8 mouse cellular contexts compared by ENCODE assay signal in the genomic region with DNA sequence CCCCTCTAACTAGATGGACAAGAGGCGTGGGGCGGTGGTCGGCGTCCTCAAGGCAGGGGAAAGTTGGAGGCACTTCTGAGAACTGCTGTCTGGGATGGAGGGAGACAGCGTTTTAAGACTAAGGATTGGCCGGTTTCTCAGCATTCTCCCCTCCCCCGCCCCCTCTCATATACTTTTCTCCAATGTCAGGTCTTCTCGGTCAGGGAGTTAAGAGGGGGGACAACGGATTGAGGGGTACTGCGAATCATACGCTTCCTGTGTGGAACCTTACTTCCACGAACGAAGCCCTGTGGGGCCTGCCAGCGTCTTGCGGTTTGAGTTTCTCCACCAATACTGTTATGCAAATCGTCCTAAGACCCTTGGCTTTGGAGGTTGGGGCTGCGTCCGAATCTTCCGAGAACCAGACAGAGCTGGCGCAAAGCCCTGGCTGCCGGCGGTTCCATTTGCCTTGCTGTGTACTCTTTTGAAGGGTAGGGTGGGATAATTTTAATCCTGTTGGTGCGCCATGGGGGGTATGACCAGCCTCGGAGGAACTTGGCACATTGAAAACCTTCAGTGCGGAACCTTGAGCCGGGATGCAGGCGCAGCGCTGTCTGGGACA. TPM values are rescaled to one million over a fixed set of nuclear protein-coding genes. Genes with fewer than 3 reads are reported as not detected.
A peak's percentile ranks its signal among the peaks of the same experiment; 100 is the strongest.
DNase-seq lines count a peak whose midpoint lies in the region; ATAC-seq and TF ChIP-seq lines count a peak whose summit lies in the region.

No protein-coding gene starts in this region.

- H3K4me2 ChIP-seq in lung, embryonic 16.5 days (ENCODE audit: low read depth, low read length), result peak overlapping the region; percentile 100

- peak; percentile 14 for ATAC-seq in lung, embryonic 16.5 days (ENCODE audit: low read depth)
- ATAC-seq in monocyte, adult 5-6 weeks (replicated peaks; ENCODE audit: insufficient number of reproducible peaks, low FRiP score, low TSS enrichment, poor library complexity, severe bottlenecking), result no peak

- peaks cover 5% of the 10 kb centered on the region for H3K4me1 ChIP-seq in kidney, adult 2 months (ENCODE audit: control insufficient read depth, insufficient read depth, low read length)
- peaks cover 7% of the 10 kb centered on the region; the same call in 1 of the 2 replicates for H3K4me1 ChIP-seq in lung, embryonic 16.5 days (replicated peaks; ENCODE audit: control insufficient read depth, insufficient read depth, low read length)

- H3K36me3 ChIP-seq in kidney, adult 2 months (ENCODE audit: control insufficient read depth, insufficient read depth, low read length), result no peaks in the 10 kb centered on the region
- no peaks in the 10 kb centered on the region for H3K36me3 ChIP-seq in lung, embryonic 16.5 days (ENCODE audit: control insufficient read depth, insufficient read depth, low read length)

- H3K9me3 ChIP-seq in lung, embryonic 16.5 days (ENCODE audit: control insufficient read depth, low read length), result no peaks in the 10 kb centered on the region

- TF ChIP-seq POLR2A in kidney, adult 2 months (IDR thresholded peaks at IDR 0.05; ENCODE audit: low read depth, low read length), result no peak

- under 1% methylated on average over 28 of the region's 28 CpGs for WGBS in kidney, adult 2 months
- WGBS in lung, embryonic 16.5 days, result 2% methylated on average over 28 of the region's 28 CpGs

- H3K4me3 ChIP-seq in kidney, adult 2 months (ENCODE audit: insufficient read depth, low read depth, low read length), result peak overlapping the region; percentile 93
- H3K4me3 ChIP-seq in lung, embryonic 16.5 days (ENCODE audit: low read length), result peak overlapping the region; percentile 76

- H3K27ac ChIP-seq in kidney, adult 2 months (ENCODE audit: insufficient read depth, low read depth, low read length), result peak overlapping the region; percentile 89
- no peak overlapping the region for H3K27ac ChIP-seq in lung, embryonic 16.5 days (ENCODE audit: low read length)

- peak overlapping the region; percentile 74 for H3K9ac ChIP-seq in lung, embryonic 16.5 days (ENCODE audit: low read length)

- no peaks in the 10 kb centered on the region for H3K27me3 ChIP-seq in kidney, adult 2 months (replicated peaks; ENCODE audit: control insufficient read depth, insufficient read depth, low read length)
- H3K27me3 ChIP-seq in lung, embryonic 16.5 days (ENCODE audit: control insufficient read depth, insufficient read depth, low read depth, low read length), result peaks cover 12% of the 10 kb centered on the region

- DNase-seq in layer of hippocampus, postnatal 10 days (ENCODE audit: low spot score in 2 of 2), result peak; percentile 10 to 16
- DNase-seq in layer of hippocampus, adult 8-10 months (ENCODE audit: low spot score in 2 of 2), result no peak
- peak; percentile 57 for DNase-seq in embryo, embryonic 10 days (ENCODE audit: low spot score)
- peak; percentile 28 for DNase-seq in heart, adult 8-10 months (ENCODE audit: low spot score)
- peak; percentile 72 for DNase-seq in kidney, adult 2 months
- peak; percentile 29 for DNase-seq in ovary, adult 18-20 months (ENCODE audit: low spot score)

- TF ChIP-seq CTCF in kidney, adult 2 months (conservative IDR thresholded peaks at IDR 0.05; ENCODE audit: insufficient read depth, insufficient read length, low read depth, low read length), result no peak

RNA-seq across cellular contexts. Expression of a gene that starts 1.0 kb away (rescaled TPM):
- total RNA-seq in layer of hippocampus, postnatal 10 days (2021), result 10 to 100 TPM; 10.3 to 11.1 TPM
- total RNA-seq in layer of hippocampus, adult 8-10 months (2022), result 10 to 100 TPM; 19.5 to 24.0 (median 21.1) TPM
- total RNA-seq in heart, adult 8-10 months (2022), result 10 to 100 TPM; 39.9 to 43.8 (median 42.7) TPM
- polyA plus RNA-seq in kidney, adult 2 months (2012; rRNA removed), result 13.2 and 16.8 TPM in 2 replicates
- 8.3 and 8.4 TPM in 2 replicates for polyA plus RNA-seq in lung, embryonic 16.5 days (2015; fragmentation: Nextera tagmentation; extraction: Ambion mirVana)
- 20.1 to 35.3 TPM (median 31.2 TPM) in 3 replicates for total RNA-seq in monocyte, adult 5-6 weeks (2017)

RNA-seq across cellular contexts. Expression of a gene that starts 37.3 kb away (rescaled TPM):
- not detected for total RNA-seq in layer of hippocampus, postnatal 10 days (2021)
- total RNA-seq in layer of hippocampus, adult 8-10 months (2022), result not detected
- not detected for total RNA-seq in heart, adult 8-10 months (2022)
- polyA plus RNA-seq in kidney, adult 2 months (2012; rRNA removed), result 0.15 TPM in 1 of 2 replicates, not detected in the other
- polyA plus RNA-seq in lung, embryonic 16.5 days (2015; fragmentation: Nextera tagmentation; extraction: Ambion mirVana), result 0.35 TPM in 2 replicates
- not detected in 3 replicates for total RNA-seq in monocyte, adult 5-6 weeks (2017)

Comparison
In these comparisons a context has a peak if more than half of its experiments do, and no peak if none do; other contexts are left out.
1. DNase-seq: peak in layer of hippocampus, postnatal 10 days (2 of 2), embryo, embryonic 10 days (single experiment), heart, adult 8-10 months (single experiment), kidney, adult 2 months (single experiment) and ovary, adult 18-20 months (single experiment); none in layer of hippocampus, adult 8-10 months (0 of 2).